Mouse (Mus musculus) right cerebral cortex, adult 2 months (tissue): ENCODE measurements around the gene Trim37.
A peak's percentile ranks its signal among the peaks of the same experiment; 100 is the strongest.

Source experiments
- DNase-seq, 2 experiments: peaks; one replicate each; pipeline ENCODE4 v3.0.0; 2021 to 2022; ENCODE audit warnings: low spot score in 2 of 2

The Trim37 gene

GRCm38 (mm10) chr11:87126824-87127816 is at the start of gene Trim37:
Gene Trim37 (plus strand): TSS chr11:87127077.
- DNase-seq: peak; percentile 84 to 88

- no peak for DNase-seq
These were observed 43.2 kb upstream of the Trim37 start for GRCm38 (mm10) chr11:87083712-87084111.

- DNase-seq: no peak
These were observed 41.4 kb upstream of the Trim37 start for GRCm38 (mm10) chr11:87085461-87085860.

GRCm38 (mm10) chr11:87086290-87086984 is 40.4 kb upstream of the Trim37 start, which contains the start of gene Smg8:
Gene Smg8 (minus strand): TSS chr11:87086774.
- DNase-seq: peak; percentile 79 to 82

- no peak for DNase-seq
These were observed 39.7 kb upstream of the Trim37 start for GRCm38 (mm10) chr11:87087142-87087541.

GRCm38 (mm10) chr11:87108409-87108754 is 18.5 kb upstream of the Trim37 start, which contains the start of gene Prr11:
Gene Prr11 (minus strand): TSS chr11:87108708.
- DNase-seq: no peak

- DNase-seq: peak; percentile 98
These were observed 17.9 kb upstream of the Trim37 start, which contains the start of gene Ska2 for GRCm38 (mm10) chr11:87108755-87109518. Gene Ska2 (plus strand): TSS chr11:87109234.

GRCm38 (mm10) chr11:87109519-87110171 is 17.2 kb upstream of the Trim37 start:
- DNase-seq: peak in 1 of 2 experiments; percentile 11

GRCm38 (mm10) chr11:87110172-87110909 is 16.5 kb upstream of the Trim37 start:
- DNase-seq: no peak

- no peak for DNase-seq
These were observed 5.0 kb upstream of the Trim37 start for GRCm38 (mm10) chr11:87121864-87122263.

- no peak for DNase-seq
These were observed 1.3 kb upstream of the Trim37 start for GRCm38 (mm10) chr11:87125562-87125961.

- no peak for DNase-seq
These were observed 525 bp upstream of the Trim37 start for GRCm38 (mm10) chr11:87126281-87126823.

- DNase-seq: no peak
These were observed 9.4 kb downstream of the Trim37 start for GRCm38 (mm10) chr11:87136233-87136632.

- no peak for DNase-seq
These were observed 31.1 kb downstream of the Trim37 start for GRCm38 (mm10) chr11:87158012-87158411.

- DNase-seq: no peak
These were observed 35.8 kb downstream of the Trim37 start for GRCm38 (mm10) chr11:87162687-87163086.

GRCm38 (mm10) chr11:87163751-87164150 is 36.9 kb downstream of the Trim37 start:
- DNase-seq: no peak

GRCm38 (mm10) chr11:87173625-87174024 is 46.7 kb downstream of the Trim37 start:
- no peak for DNase-seq

- no peak for DNase-seq
These were observed 48.2 kb downstream of the Trim37 start for GRCm38 (mm10) chr11:87175031-87175430.

GRCm38 (mm10) chr11:87212313-87212712 is 85.4 kb downstream of the Trim37 start:
- DNase-seq: no peak

- no peak for DNase-seq
These were observed 95.8 kb downstream of the Trim37 start for GRCm38 (mm10) chr11:87222686-87223085.
